ENCODE assay signal across 8 mouse cellular contexts in the genomic region with DNA sequence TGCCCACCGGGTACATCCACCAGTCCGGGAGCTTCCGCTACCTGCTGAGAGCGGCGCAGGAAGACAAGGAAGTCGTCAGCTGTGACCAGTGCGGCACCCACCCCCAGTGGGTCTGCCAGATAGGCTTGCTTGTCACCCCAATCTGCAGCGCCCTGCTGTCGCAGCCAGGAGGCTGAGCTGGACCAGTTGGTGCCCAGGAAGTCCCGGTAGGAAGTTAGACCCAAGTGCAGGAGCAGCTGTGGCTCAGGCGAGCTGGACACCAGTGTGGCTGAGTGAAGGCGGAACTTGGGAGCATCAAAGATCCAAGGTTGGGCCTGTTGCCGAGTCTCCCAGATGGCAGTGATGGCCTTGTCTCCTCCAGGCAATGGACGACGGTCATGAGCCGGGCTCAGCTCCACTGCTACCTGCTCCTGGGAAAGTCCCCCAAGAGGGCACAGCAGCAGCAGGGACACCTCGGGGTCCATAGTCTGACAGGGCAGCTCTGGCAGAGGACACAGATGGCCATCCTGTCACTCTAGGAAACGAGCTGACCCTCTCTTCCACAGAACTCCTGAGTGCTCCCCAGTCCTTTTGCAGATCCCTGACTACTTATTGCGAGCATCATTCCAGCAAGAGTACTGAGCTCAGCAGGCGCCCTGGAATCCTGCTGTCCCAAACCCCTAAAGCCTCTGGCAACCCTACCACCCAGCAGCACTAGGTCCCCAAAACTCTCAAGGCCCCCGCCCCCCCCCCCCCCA. TPM values are rescaled to one million over a fixed set of nuclear protein-coding genes. Genes with fewer than 3 reads are reported as not detected.
A peak's percentile ranks its signal among the peaks of the same experiment; 100 is the strongest.
DNase-seq lines count a peak whose midpoint lies in the region; ATAC-seq and TF ChIP-seq lines count a peak whose summit lies in the region.

No protein-coding gene starts in this region.

- no peaks in the 10 kb centered on the region for H3K9me3 ChIP-seq in kidney, embryonic 14.5 days (ENCODE audit: control insufficient read depth, low read length)
- H3K9me3 ChIP-seq in forebrain, embryonic 12.5 days: no peaks in the 10 kb centered on the region
- H3K9me3 ChIP-seq in limb, embryonic 14.5 days (ENCODE audit: control insufficient read depth, low read length): no peaks in the 10 kb centered on the region

- H3K4me1 ChIP-seq in kidney, embryonic 14.5 days (ENCODE audit: control insufficient read depth, insufficient read depth, low read length): peaks cover 21% of the 10 kb centered on the region
- peaks cover 49% of the 10 kb centered on the region for H3K4me1 ChIP-seq in forebrain, embryonic 12.5 days
- H3K4me1 ChIP-seq in limb, embryonic 14.5 days (ENCODE audit: control insufficient read depth, insufficient read depth, low read length): peaks cover 29% of the 10 kb centered on the region

- H3K36me3 ChIP-seq in kidney, embryonic 14.5 days (ENCODE audit: control insufficient read depth, insufficient read depth, low read length): peaks cover 5% of the 10 kb centered on the region
- peaks cover 19% of the 10 kb centered on the region for H3K36me3 ChIP-seq in forebrain, embryonic 12.5 days (replicated peaks)
- peaks cover 21% of the 10 kb centered on the region for H3K36me3 ChIP-seq in limb, embryonic 14.5 days (ENCODE audit: control insufficient read depth, insufficient read depth, low read length)

- H3K27ac ChIP-seq in kidney, embryonic 14.5 days (ENCODE audit: low read depth, low read length): no peak overlapping the region
- H3K27ac ChIP-seq in forebrain, embryonic 12.5 days: 0 out of 2 replicates have a peak overlapping the region, but pooled peaks have one; percentile 47
- no peak overlapping the region; the same call in 1 of the 2 replicates for H3K27ac ChIP-seq in limb, embryonic 14.5 days (replicated peaks; ENCODE audit: low read depth, low read length)

- TF ChIP-seq POLR2A in limb, embryonic 14.5 days (IDR thresholded peaks at IDR 0.05; ENCODE audit: borderline replicate concordance, extremely low read depth, insufficient read depth, insufficient read length): no peak

- DNase-seq in kidney, adult 8-10 months: no peak
- DNase-seq in adrenal gland, postnatal 10 days: peak; percentile 52
- DNase-seq in limb, embryonic 14.5 days (ENCODE audit: low spot score): no peak
- DNase-seq in frontal cortex, adult 2 months (ENCODE audit: extremely low spot score in 1 of 2, low spot score in 1 of 2): no peak

- no peaks in the 10 kb centered on the region for H3K27me3 ChIP-seq in kidney, embryonic 14.5 days (ENCODE audit: control insufficient read depth, insufficient read depth, low read length)
- H3K27me3 ChIP-seq in forebrain, embryonic 12.5 days: no peaks in the 10 kb centered on the region
- no peaks in the 10 kb centered on the region for H3K27me3 ChIP-seq in limb, embryonic 14.5 days (ENCODE audit: control insufficient read depth, insufficient read depth, low read length)

- no peak for ATAC-seq in kidney, embryonic 14.5 days (ENCODE audit: low FRiP score, low TSS enrichment)
- no peak for ATAC-seq in forebrain, embryonic 12.5 days (ENCODE audit: low FRiP score)
- ATAC-seq in limb, embryonic 14.5 days (ENCODE audit: low FRiP score, low read depth): no peak
- no peak for ATAC-seq in activated CD4-positive, CD25-positive, alpha-beta regulatory T cell, adult 4 months
- no peak for ATAC-seq in granulocyte monocyte progenitor cell, adult 5-6 weeks (replicated peaks; ENCODE audit: poor library complexity, severe bottlenecking)

- 43% methylated on average over 21 of the region's 21 CpGs for WGBS in kidney, embryonic 14.5 days
- WGBS in forebrain, embryonic 12.5 days: 51% methylated on average over 20 of the region's 21 CpGs
- WGBS in limb, embryonic 14.5 days: 46% methylated on average over 21 of the region's 21 CpGs

- H3K9ac ChIP-seq in kidney, embryonic 14.5 days (ENCODE audit: low read depth, low read length): peak overlapping the region; percentile 58
- peak overlapping the region; percentile 68 for H3K9ac ChIP-seq in forebrain, embryonic 12.5 days
- peak overlapping the region; percentile 68 for H3K9ac ChIP-seq in limb, embryonic 14.5 days (ENCODE audit: low read depth, low read length, severe bottlenecking)

- peak overlapping the region; percentile 92 for H3K4me2 ChIP-seq in kidney, embryonic 14.5 days (replicated peaks; ENCODE audit: low read depth, low read length)
- H3K4me2 ChIP-seq in forebrain, embryonic 12.5 days: peak overlapping the region; percentile 85
- peak overlapping the region; percentile 81 for H3K4me2 ChIP-seq in limb, embryonic 14.5 days (replicated peaks; ENCODE audit: low read depth, low read length, severe bottlenecking)

- H3K4me3 ChIP-seq in kidney, embryonic 14.5 days (ENCODE audit: low read length): peak overlapping the region; percentile 66
- H3K4me3 ChIP-seq in forebrain, embryonic 12.5 days (replicated peaks): peak overlapping the region; percentile 56
- peak overlapping the region; percentile 62 for H3K4me3 ChIP-seq in limb, embryonic 14.5 days (replicated peaks; ENCODE audit: low read length)

RNA-seq across cellular contexts. Expression of a gene that starts 0.5 kb away (rescaled TPM):
- 20.4 and 22.2 TPM in 2 replicates for polyA plus RNA-seq in kidney, embryonic 14.5 days (2014; fragmentation: Nextera tagmentation; extraction: Ambion mirVana)
- total RNA-seq in adrenal gland, postnatal 10 days (2021): 10 to 100 TPM; 29.4 to 34.1 TPM
- 13.6 and 16.2 TPM in 2 replicates for polyA plus RNA-seq in forebrain, embryonic 12.5 days (2016; fragmentation: Nextera tagmentation; extraction: Ambion mirVana)
- polyA plus RNA-seq in limb, embryonic 14.5 days (2012; rRNA removed): 22.1 and 27.7 TPM in 2 replicates
- polyA plus RNA-seq in limb, embryonic 14.5 days (2014; fragmentation: Nextera tagmentation; extraction: Ambion mirVana): 21.5 and 21.9 TPM in 2 replicates
- 10 to 100 TPM; 29.8 to 33.4 TPM for polyA plus RNA-seq in activated CD4-positive, CD25-positive, alpha-beta regulatory T cell, adult 4 months (2017; shearing (Covaris generic))
- 12.5 and 12.9 TPM in 2 replicates for polyA plus RNA-seq in frontal cortex, adult 2 months (2012; rRNA removed)
- 8.5 and 14.4 TPM in 2 replicates for total RNA-seq in granulocyte monocyte progenitor cell, adult 5-6 weeks (2014; fragmentation: Nextera tagmentation)
- 3.4 and 14.5 TPM in 2 replicates for total RNA-seq in granulocyte monocyte progenitor cell, adult 5-6 weeks (2017)

RNA-seq across cellular contexts. Expression of a gene that starts 0.5 kb away (rescaled TPM):
- polyA plus RNA-seq in kidney, embryonic 14.5 days (2014; fragmentation: Nextera tagmentation; extraction: Ambion mirVana): 9.7 and 12.1 TPM in 2 replicates
- 10 to 100 TPM; 13.3 to 21.3 TPM for total RNA-seq in adrenal gland, postnatal 10 days (2021)
- 11.9 and 13.8 TPM in 2 replicates for polyA plus RNA-seq in forebrain, embryonic 12.5 days (2016; fragmentation: Nextera tagmentation; extraction: Ambion mirVana)
- 15.1 and 19.9 TPM in 2 replicates for polyA plus RNA-seq in limb, embryonic 14.5 days (2012; rRNA removed)
- polyA plus RNA-seq in limb, embryonic 14.5 days (2014; fragmentation: Nextera tagmentation; extraction: Ambion mirVana): 10.7 and 12.0 TPM in 2 replicates
- polyA plus RNA-seq in activated CD4-positive, CD25-positive, alpha-beta regulatory T cell, adult 4 months (2017; shearing (Covaris generic)): 1 to 10 TPM; 4.5 to 7.3 TPM
- polyA plus RNA-seq in frontal cortex, adult 2 months (2012; rRNA removed): 24.7 and 25.4 TPM in 2 replicates
- total RNA-seq in granulocyte monocyte progenitor cell, adult 5-6 weeks (2014; fragmentation: Nextera tagmentation): 3.0 TPM in 1 of 2 replicates, not detected in the other
- total RNA-seq in granulocyte monocyte progenitor cell, adult 5-6 weeks (2017): 0.21 and 0.60 TPM in 2 replicates

RNA-seq across cellular contexts. Expression of a gene that starts 3.1 kb away (rescaled TPM):
- polyA plus RNA-seq in kidney, embryonic 14.5 days (2014; fragmentation: Nextera tagmentation; extraction: Ambion mirVana): 22.6 and 24.0 TPM in 2 replicates
- 10 to 100 TPM; 46.0 to 58.5 TPM for total RNA-seq in adrenal gland, postnatal 10 days (2021)
- 15.0 and 18.8 TPM in 2 replicates for polyA plus RNA-seq in forebrain, embryonic 12.5 days (2016; fragmentation: Nextera tagmentation; extraction: Ambion mirVana)
- 32.4 and 38.0 TPM in 2 replicates for polyA plus RNA-seq in limb, embryonic 14.5 days (2012; rRNA removed)
- 24.4 and 26.8 TPM in 2 replicates for polyA plus RNA-seq in limb, embryonic 14.5 days (2014; fragmentation: Nextera tagmentation; extraction: Ambion mirVana)
- 10 to 100 TPM; 44.8 to 46.0 TPM for polyA plus RNA-seq in activated CD4-positive, CD25-positive, alpha-beta regulatory T cell, adult 4 months (2017; shearing (Covaris generic))
- polyA plus RNA-seq in frontal cortex, adult 2 months (2012; rRNA removed): 36.7 and 39.6 TPM in 2 replicates
- total RNA-seq in granulocyte monocyte progenitor cell, adult 5-6 weeks (2014; fragmentation: Nextera tagmentation): 6.4 and 16.5 TPM in 2 replicates
- 7.9 and 11.8 TPM in 2 replicates for total RNA-seq in granulocyte monocyte progenitor cell, adult 5-6 weeks (2017)

RNA-seq across cellular contexts. Expression of a gene that starts 8.0 kb away (rescaled TPM):
- 38.2 and 39.8 TPM in 2 replicates for polyA plus RNA-seq in kidney, embryonic 14.5 days (2014; fragmentation: Nextera tagmentation; extraction: Ambion mirVana)
- 100 to 1,000 TPM; 110 to 139 TPM for total RNA-seq in adrenal gland, postnatal 10 days (2021)
- 40.0 and 42.1 TPM in 2 replicates for polyA plus RNA-seq in forebrain, embryonic 12.5 days (2016; fragmentation: Nextera tagmentation; extraction: Ambion mirVana)
- 46.7 and 55.7 TPM in 2 replicates for polyA plus RNA-seq in limb, embryonic 14.5 days (2012; rRNA removed)
- polyA plus RNA-seq in limb, embryonic 14.5 days (2014; fragmentation: Nextera tagmentation; extraction: Ambion mirVana): 44.9 and 54.5 TPM in 2 replicates
- 1 to 10 TPM; 2.5 to 2.6 TPM for polyA plus RNA-seq in activated CD4-positive, CD25-positive, alpha-beta regulatory T cell, adult 4 months (2017; shearing (Covaris generic))
- 102 and 108 TPM in 2 replicates for polyA plus RNA-seq in frontal cortex, adult 2 months (2012; rRNA removed)
- 27.6 and 35.2 TPM in 2 replicates for total RNA-seq in granulocyte monocyte progenitor cell, adult 5-6 weeks (2014; fragmentation: Nextera tagmentation)
- total RNA-seq in granulocyte monocyte progenitor cell, adult 5-6 weeks (2017): 6.2 and 7.4 TPM in 2 replicates

RNA-seq across cellular contexts. Expression of a gene that starts 15.1 kb away (rescaled TPM):
- polyA plus RNA-seq in kidney, embryonic 14.5 days (2014; fragmentation: Nextera tagmentation; extraction: Ambion mirVana): 89.7 and 118 TPM in 2 replicates
- 10 to 100 TPM; 70.7 to 71.4 TPM for total RNA-seq in adrenal gland, postnatal 10 days (2021)
- 76.9 and 79.8 TPM in 2 replicates for polyA plus RNA-seq in forebrain, embryonic 12.5 days (2016; fragmentation: Nextera tagmentation; extraction: Ambion mirVana)
- 39.9 and 73.3 TPM in 2 replicates for polyA plus RNA-seq in limb, embryonic 14.5 days (2012; rRNA removed)
- 71.5 and 80.5 TPM in 2 replicates for polyA plus RNA-seq in limb, embryonic 14.5 days (2014; fragmentation: Nextera tagmentation; extraction: Ambion mirVana)
- polyA plus RNA-seq in activated CD4-positive, CD25-positive, alpha-beta regulatory T cell, adult 4 months (2017; shearing (Covaris generic)): 10 to 100 TPM; 54.3 to 76.4 TPM
- polyA plus RNA-seq in frontal cortex, adult 2 months (2012; rRNA removed): 207 and 212 TPM in 2 replicates
- total RNA-seq in granulocyte monocyte progenitor cell, adult 5-6 weeks (2014; fragmentation: Nextera tagmentation): 98.9 and 160 TPM in 2 replicates
- total RNA-seq in granulocyte monocyte progenitor cell, adult 5-6 weeks (2017): 173 and 197 TPM in 2 replicates
